Mouse (Mus musculus) neural tube, embryonic 10.5 days (tissue): ENCODE data around the gene Ripk4.

Source experiments
- DNase-seq: peaks from one replicate; pipeline ENCODE4 v3.0.0-alpha.2; 2017; ENCODE audit warnings: low spot score; ENCODE audit errors: extremely low spot score

The Ripk4 gene

GRCm38 (mm10) chr16:97734760-97735322, 28.7 kb downstream of the Ripk4 start:
- DNase-seq = no peak

- no peak for DNase-seq
Measured at GRCm38 (mm10) chr16:97733599-97733998, 30.0 kb downstream of the Ripk4 start.

- no peak for DNase-seq
Measured at GRCm38 (mm10) chr16:97730321-97730720, 33.3 kb downstream of the Ripk4 start.

- DNase-seq = no peak
Measured at GRCm38 (mm10) chr16:97726436-97726835, 37.2 kb downstream of the Ripk4 start.

GRCm38 (mm10) chr16:97720093-97720492, 43.5 kb downstream of the Ripk4 start:
- DNase-seq = no peak

- DNase-seq = no peak
Measured at GRCm38 (mm10) chr16:97719392-97719983, 44.1 kb downstream of the Ripk4 start.

- DNase-seq = no peak
Measured at GRCm38 (mm10) chr16:97716567-97716966, 47.0 kb downstream of the Ripk4 start.

- no peak for DNase-seq
Measured at GRCm38 (mm10) chr16:97712129-97712528, 51.5 kb downstream of the Ripk4 start.

GRCm38 (mm10) chr16:97701871-97702270, 61.7 kb downstream of the Ripk4 start:
- DNase-seq = no peak

- no peak for DNase-seq
Measured at GRCm38 (mm10) chr16:97697769-97698168, 65.8 kb downstream of the Ripk4 start.

GRCm38 (mm10) chr16:97695709-97696108, 67.9 kb downstream of the Ripk4 start:
- DNase-seq = no peak
